Mouse (Mus musculus): ENCODE results near the gene Fhit. TPM values are rescaled to one million over a fixed set of nuclear protein-coding genes. Genes with fewer than 3 reads are reported as not detected.

Fhit gene
- polyA plus RNA-seq, 1 experiment from 2014 or later: 3.5 TPM

GRCm38 (mm10) chr14:10006278-10006677, 1155.6 kb downstream of the Fhit start:
- Histone ChIP-seq H3K4me2 (no peak overlapping the region), H3K27ac (ENCODE audit: low read depth, low read length) (no peak overlapping the region), H3K36me3 (ENCODE audit: control insufficient read depth, insufficient read depth, low read length) (no peaks in the 10 kb centered on the region), H3K9me3 (ENCODE audit: control insufficient read depth, low read length) (no peaks in the 10 kb centered on the region), H3K4me3 (ENCODE audit: low read depth, low read length) (no peak overlapping the region), H3K27me3 (replicated peaks; ENCODE audit: control insufficient read depth, insufficient read depth, low read length) (no peaks in the 10 kb centered on the region), H3K4me1 (replicated peaks; ENCODE audit: control insufficient read depth, insufficient read depth, low read length) (no peaks in the 10 kb centered on the region), H3K9ac (ENCODE audit: low read depth, low read length) (no peak overlapping the region)
- DNase-seq (ENCODE audit: low spot score) (no peak), ATAC-seq (replicated peaks; ENCODE audit: low FRiP score) (no peak)
- 75% methylated on average over 5 of the region's 5 CpGs for WGBS

- WGBS: 69% methylated on average over 2 of the region's 2 CpGs
- Histone ChIP-seq H3K9ac (ENCODE audit: low read depth, low read length) (no peak overlapping the region), H3K27ac (ENCODE audit: low read depth, low read length) (no peak overlapping the region), H3K4me3 (ENCODE audit: low read depth, low read length) (no peak overlapping the region), H3K27me3 (replicated peaks; ENCODE audit: control insufficient read depth, insufficient read depth, low read length) (no peaks in the 10 kb centered on the region), H3K4me1 (replicated peaks; ENCODE audit: control insufficient read depth, insufficient read depth, low read length) (no peaks in the 10 kb centered on the region), H3K4me2 (no peak overlapping the region), H3K9me3 (ENCODE audit: control insufficient read depth, low read length) (no peaks in the 10 kb centered on the region), H3K36me3 (ENCODE audit: control insufficient read depth, insufficient read depth, low read length) (no peaks in the 10 kb centered on the region)
- ATAC-seq (replicated peaks; ENCODE audit: low FRiP score) (no peak), DNase-seq (ENCODE audit: low spot score) (no peak)
Measured at GRCm38 (mm10) chr14:10003847-10004246, 1158.0 kb downstream of the Fhit start.

DNA sequence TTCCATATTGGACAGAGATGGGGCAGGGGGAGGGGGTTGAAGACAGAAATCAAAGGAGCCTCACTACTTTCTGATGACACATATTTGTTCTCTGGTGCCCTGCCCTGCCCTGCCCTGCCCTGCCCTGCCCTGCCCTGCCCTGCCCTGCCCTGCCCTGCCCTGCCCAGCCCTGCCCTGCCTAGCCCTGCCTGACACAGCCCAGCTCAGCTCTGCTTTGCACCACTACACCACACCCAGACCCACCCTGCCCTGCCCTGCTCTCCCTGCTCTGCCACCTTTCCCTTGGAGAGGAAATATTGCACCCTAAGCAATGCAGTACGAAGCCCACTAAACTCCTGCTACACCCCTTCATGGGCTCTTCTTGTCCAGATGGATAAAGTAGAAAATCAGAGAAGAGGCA, 1171.2 kb downstream of the Fhit start:
- H3K36me3 ChIP-seq (ENCODE audit: control insufficient read depth, insufficient read depth, low read length): no peaks in the 10 kb centered on the region
- H3K27me3 ChIP-seq (replicated peaks; ENCODE audit: control insufficient read depth, insufficient read depth, low read length): no peaks in the 10 kb centered on the region
- H3K9ac ChIP-seq (ENCODE audit: low read depth, low read length): no peak overlapping the region
- ATAC-seq (replicated peaks; ENCODE audit: low FRiP score) (no peak), DNase-seq (ENCODE audit: low spot score) (no peak)
- H3K9me3 ChIP-seq (ENCODE audit: control insufficient read depth, low read length): no peaks in the 10 kb centered on the region
- no peaks in the 10 kb centered on the region for H3K4me1 ChIP-seq (replicated peaks; ENCODE audit: control insufficient read depth, insufficient read depth, low read length)
- H3K27ac ChIP-seq (ENCODE audit: low read depth, low read length): no peak overlapping the region
- 71% methylated on average over 1 of the region's 1 CpGs for WGBS
- no peak overlapping the region for H3K4me3 ChIP-seq (ENCODE audit: low read depth, low read length)
- H3K4me2 ChIP-seq: no peak overlapping the region

DNA sequence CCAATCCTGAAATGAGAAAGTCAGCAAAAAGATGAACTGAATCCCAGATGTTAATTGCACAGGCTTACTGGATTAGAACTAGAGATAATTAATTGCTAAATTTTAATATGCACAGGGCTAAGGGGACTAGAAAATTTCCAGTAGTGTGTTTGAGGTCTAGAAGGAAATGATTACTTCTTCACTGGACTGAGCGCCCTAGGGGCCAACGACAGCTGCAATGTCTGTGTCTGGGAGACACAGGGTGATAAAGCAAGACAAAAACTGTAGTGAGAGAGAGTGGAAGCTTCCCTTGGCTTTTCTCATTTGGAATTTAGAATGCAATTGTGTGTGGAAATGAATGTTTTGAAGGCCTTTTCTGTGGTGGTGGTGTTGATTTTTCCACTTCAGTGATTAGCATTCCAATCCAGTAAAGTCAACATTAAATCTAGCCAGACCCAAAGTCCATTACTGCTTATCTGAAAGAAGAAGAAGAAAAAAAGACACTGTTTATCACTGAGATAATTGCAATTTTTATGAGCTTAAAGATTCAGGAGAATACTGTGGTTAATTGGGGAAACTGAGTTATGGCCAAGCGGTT, 1184.8 kb downstream of the Fhit start:
- Histone ChIP-seq H3K9me3 (ENCODE audit: control insufficient read depth, low read length) (no peaks in the 10 kb centered on the region), H3K27me3 (replicated peaks; ENCODE audit: control insufficient read depth, insufficient read depth, low read length) (no peaks in the 10 kb centered on the region), H3K27ac (ENCODE audit: low read depth, low read length) (no peak overlapping the region), H3K36me3 (ENCODE audit: control insufficient read depth, insufficient read depth, low read length) (no peaks in the 10 kb centered on the region), H3K4me3 (ENCODE audit: low read depth, low read length) (no peak overlapping the region), H3K4me1 (replicated peaks; ENCODE audit: control insufficient read depth, insufficient read depth, low read length) (no peaks in the 10 kb centered on the region), H3K9ac (ENCODE audit: low read depth, low read length) (no peak overlapping the region), H3K4me2 (no peak overlapping the region)
- no peak for DNase-seq (ENCODE audit: low spot score)
- no peak for ATAC-seq (replicated peaks; ENCODE audit: low FRiP score)
- 71% methylated on average over 3 of the region's 3 CpGs for WGBS

DNA sequence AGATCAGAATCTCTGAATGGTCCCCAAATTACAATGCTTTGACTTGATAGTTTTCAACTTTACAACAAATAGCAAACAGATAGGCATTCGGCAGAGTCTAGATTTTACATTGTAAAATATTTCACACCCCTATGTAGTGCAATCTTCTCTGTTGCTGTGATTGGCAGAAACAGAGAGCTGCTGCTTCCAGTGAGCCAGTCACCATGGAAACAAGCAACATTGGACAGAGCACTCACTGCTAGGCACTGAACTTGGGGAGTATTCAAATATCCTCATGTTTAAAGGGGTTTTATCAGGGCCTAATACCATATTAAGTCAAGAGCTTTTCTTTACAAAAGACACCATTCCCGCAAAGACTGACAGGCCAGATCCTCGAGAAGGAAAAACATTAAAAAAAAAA, 1187.4 kb downstream of the Fhit start:
- Histone ChIP-seq H3K27ac (ENCODE audit: low read depth, low read length) (no peak overlapping the region), H3K4me3 (ENCODE audit: low read depth, low read length) (no peak overlapping the region), H3K27me3 (replicated peaks; ENCODE audit: control insufficient read depth, insufficient read depth, low read length) (no peaks in the 10 kb centered on the region), H3K36me3 (ENCODE audit: control insufficient read depth, insufficient read depth, low read length) (no peaks in the 10 kb centered on the region), H3K4me2 (no peak overlapping the region), H3K9me3 (ENCODE audit: control insufficient read depth, low read length) (no peaks in the 10 kb centered on the region), H3K9ac (ENCODE audit: low read depth, low read length) (no peak overlapping the region), H3K4me1 (replicated peaks; ENCODE audit: control insufficient read depth, insufficient read depth, low read length) (no peaks in the 10 kb centered on the region)
- 74% methylated on average over 3 of the region's 3 CpGs for WGBS
- DNase-seq (ENCODE audit: low spot score) (no peak), ATAC-seq (replicated peaks; ENCODE audit: low FRiP score) (no peak)

DNA sequence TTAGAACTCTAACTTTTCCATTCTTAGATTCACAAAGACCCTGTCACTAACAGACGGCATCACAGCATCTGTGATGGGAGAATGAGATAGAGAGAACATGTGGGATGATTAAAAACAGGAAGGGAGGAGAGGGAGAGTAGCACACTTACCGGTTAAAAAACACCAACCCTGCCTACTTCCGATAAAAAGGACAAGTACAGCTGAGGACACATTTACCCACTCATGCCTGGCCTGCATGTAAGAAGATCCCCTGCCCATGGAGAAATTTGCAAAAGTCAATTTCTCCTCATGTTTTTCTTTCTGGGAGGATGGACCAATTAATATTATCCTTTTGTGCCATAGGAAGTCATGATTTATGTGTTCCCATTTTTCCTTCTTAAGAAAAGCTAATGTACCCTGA, 1198.0 kb downstream of the Fhit start:
- Histone ChIP-seq H3K4me1 (replicated peaks; ENCODE audit: control insufficient read depth, insufficient read depth, low read length) (no peaks in the 10 kb centered on the region), H3K4me2 (no peak overlapping the region), H3K9ac (ENCODE audit: low read depth, low read length) (no peak overlapping the region), H3K4me3 (ENCODE audit: low read depth, low read length) (no peak overlapping the region), H3K27me3 (replicated peaks; ENCODE audit: control insufficient read depth, insufficient read depth, low read length) (no peaks in the 10 kb centered on the region), H3K27ac (ENCODE audit: low read depth, low read length) (no peak overlapping the region), H3K36me3 (ENCODE audit: control insufficient read depth, insufficient read depth, low read length) (no peaks in the 10 kb centered on the region), H3K9me3 (ENCODE audit: control insufficient read depth, low read length) (no peaks in the 10 kb centered on the region)
- 68% methylated on average over 3 of the region's 3 CpGs for WGBS
- no peak for DNase-seq (ENCODE audit: low spot score)
- no peak for ATAC-seq (replicated peaks; ENCODE audit: low FRiP score)

DNA sequence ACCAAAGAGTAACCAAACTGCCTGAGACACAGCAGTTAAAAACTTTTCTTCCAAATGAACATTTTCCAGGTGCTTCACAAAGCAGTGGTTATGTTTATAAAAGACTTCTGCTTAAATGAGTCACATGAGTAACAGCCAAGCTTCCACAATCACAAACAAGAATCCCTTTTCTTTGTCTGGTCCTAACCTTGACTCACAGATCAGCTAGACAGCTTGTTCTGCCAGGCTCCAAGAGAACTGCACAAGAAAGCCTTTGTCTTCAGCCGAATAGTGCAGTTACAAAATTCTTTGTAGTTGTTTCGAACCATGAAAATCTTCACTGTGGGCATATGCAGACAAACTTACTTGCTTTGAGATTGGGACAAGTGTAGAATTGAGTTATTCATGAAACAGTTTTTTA, 1201.4 kb downstream of the Fhit start:
- Histone ChIP-seq H3K36me3 (ENCODE audit: control insufficient read depth, insufficient read depth, low read length) (no peaks in the 10 kb centered on the region), H3K9ac (ENCODE audit: low read depth, low read length) (no peak overlapping the region), H3K27ac (ENCODE audit: low read depth, low read length) (no peak overlapping the region), H3K9me3 (ENCODE audit: control insufficient read depth, low read length) (no peaks in the 10 kb centered on the region), H3K4me2 (no peak overlapping the region), H3K27me3 (replicated peaks; ENCODE audit: control insufficient read depth, insufficient read depth, low read length) (no peaks in the 10 kb centered on the region), H3K4me3 (ENCODE audit: low read depth, low read length) (no peak overlapping the region), H3K4me1 (replicated peaks; ENCODE audit: control insufficient read depth, insufficient read depth, low read length) (no peaks in the 10 kb centered on the region)
- ATAC-seq (replicated peaks; ENCODE audit: low FRiP score) (no peak), DNase-seq (ENCODE audit: low spot score) (no peak)
- WGBS: 81% methylated on average over 2 of the region's 2 CpGs

DNA sequence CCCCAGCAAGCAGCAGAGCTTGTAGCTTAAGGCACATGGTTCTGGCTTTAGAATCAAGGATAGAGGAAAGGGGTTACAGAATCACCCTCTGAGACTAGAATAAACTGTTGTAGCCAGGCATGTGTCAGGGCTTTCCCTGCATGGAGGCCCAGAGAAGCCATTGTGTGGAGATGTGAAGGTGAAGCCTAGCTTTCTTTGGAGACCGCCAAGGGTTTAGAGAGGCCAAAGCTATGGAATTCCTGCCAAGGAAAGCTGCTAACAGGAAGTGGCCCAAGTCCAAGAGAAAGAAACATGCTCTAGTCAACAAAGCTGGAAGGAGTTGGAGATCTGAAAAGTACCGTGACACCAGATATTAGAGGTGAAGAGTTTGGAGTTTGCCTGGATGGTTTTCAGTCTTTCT, 1262.3 kb downstream of the Fhit start:
- ATAC-seq (replicated peaks; ENCODE audit: low FRiP score) (no peak), DNase-seq (ENCODE audit: low spot score) (no peak)
- Histone ChIP-seq H3K9ac (ENCODE audit: low read depth, low read length) (no peak overlapping the region), H3K27ac (ENCODE audit: low read depth, low read length) (no peak overlapping the region), H3K4me2 (no peak overlapping the region), H3K9me3 (ENCODE audit: control insufficient read depth, low read length) (no peaks in the 10 kb centered on the region), H3K4me3 (ENCODE audit: low read depth, low read length) (no peak overlapping the region), H3K4me1 (replicated peaks; ENCODE audit: control insufficient read depth, insufficient read depth, low read length) (no peaks in the 10 kb centered on the region), H3K36me3 (ENCODE audit: control insufficient read depth, insufficient read depth, low read length) (no peaks in the 10 kb centered on the region), H3K27me3 (replicated peaks; ENCODE audit: control insufficient read depth, insufficient read depth, low read length) (no peaks in the 10 kb centered on the region)
- 91% methylated on average over 2 of the region's 2 CpGs for WGBS

- no peak overlapping the region for H3K27ac ChIP-seq (ENCODE audit: low read depth, low read length)
- no peak overlapping the region for H3K9ac ChIP-seq (ENCODE audit: low read depth, low read length)
- DNase-seq (ENCODE audit: low spot score) (no peak), ATAC-seq (replicated peaks; ENCODE audit: low FRiP score) (no peak)
- H3K4me3 ChIP-seq (ENCODE audit: low read depth, low read length): no peak overlapping the region
- H3K27me3 ChIP-seq (replicated peaks; ENCODE audit: control insufficient read depth, insufficient read depth, low read length): no peaks in the 10 kb centered on the region
- no peak overlapping the region for H3K4me2 ChIP-seq
- WGBS: 91% methylated on average over 1 of the region's 1 CpGs
- no peaks in the 10 kb centered on the region for H3K36me3 ChIP-seq (ENCODE audit: control insufficient read depth, insufficient read depth, low read length)
- H3K4me1 ChIP-seq (replicated peaks; ENCODE audit: control insufficient read depth, insufficient read depth, low read length): no peaks in the 10 kb centered on the region
- no peaks in the 10 kb centered on the region for H3K9me3 ChIP-seq (ENCODE audit: control insufficient read depth, low read length)
Measured at GRCm38 (mm10) chr14:9896556-9896955, 1265.3 kb downstream of the Fhit start.
